Mouse (Mus musculus) embryo, embryonic 11.5 days (tissue): ENCODE measurements at regions not wholly inside any gene's neighbourhood (a gene's known extent, or its start where the extent isn't known, plus 50 kb on each side); places are given as distances from the start of the nearest gene placed in this dataset.

Experiments used
- DNase-seq: peaks from one replicate; pipeline ENCODE4 v3.0.0-alpha.2; 2012; ENCODE audit warnings: low read depth, low spot score

DNA sequence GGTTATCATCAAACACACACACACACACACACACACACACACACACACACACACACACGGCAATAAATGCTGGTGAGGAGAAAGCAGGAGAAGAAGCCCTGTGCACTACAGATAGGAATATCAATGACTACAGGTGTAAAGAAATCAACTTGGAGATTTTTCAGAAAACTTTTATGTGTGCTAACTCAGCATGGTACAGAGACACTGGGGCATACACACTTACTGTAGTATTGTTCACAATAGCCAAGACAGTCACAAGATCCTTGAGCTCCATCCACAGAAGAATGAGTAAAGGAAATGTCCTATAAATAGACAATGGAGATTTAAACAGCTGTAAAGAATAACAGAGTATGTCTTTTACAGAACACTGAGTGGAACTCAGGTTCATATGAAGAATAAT is 182.4 kb downstream of the Tm2d1 start:
- no peak for DNase-seq

DNA sequence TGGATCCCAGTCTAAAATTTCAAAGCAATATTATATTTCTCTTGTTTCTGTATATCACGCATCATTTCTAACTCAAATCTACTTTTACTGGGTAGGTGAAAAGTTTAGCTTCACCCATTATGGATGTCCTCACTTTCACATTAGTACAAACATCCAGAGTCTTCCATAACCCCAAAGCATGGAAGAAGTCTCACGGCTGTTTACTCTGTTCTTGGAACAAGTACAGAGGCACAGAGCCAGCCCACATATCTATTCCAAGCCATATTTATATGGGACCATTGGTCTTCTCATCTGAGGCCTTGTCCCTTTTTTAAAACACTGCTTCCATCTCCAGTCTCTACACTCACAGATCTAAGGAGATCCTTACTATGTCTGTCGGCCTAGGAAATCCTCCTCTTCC is 192.8 kb downstream of the Tm2d1 start:
- no peak for DNase-seq

DNA sequence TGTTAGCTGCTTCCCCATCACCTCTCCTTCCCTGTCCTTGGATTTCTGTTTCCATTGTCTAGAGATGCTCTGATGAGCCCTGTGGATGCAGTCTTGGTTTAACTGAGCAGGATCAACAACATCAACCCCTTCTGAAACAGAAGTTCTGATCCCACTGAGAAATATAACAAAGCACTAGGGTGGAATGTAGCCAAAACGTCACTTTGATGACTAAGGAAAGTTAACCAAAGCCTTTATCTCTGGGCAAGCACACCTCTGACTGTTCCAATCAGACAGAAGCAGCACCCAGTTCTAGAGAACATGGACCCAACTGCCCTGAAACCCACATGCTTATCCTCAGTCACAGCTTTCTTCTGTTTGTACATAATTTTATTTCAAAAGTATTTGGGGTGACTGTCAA is 193.2 kb downstream of the Tm2d1 start:
- DNase-seq, result no peak

DNA sequence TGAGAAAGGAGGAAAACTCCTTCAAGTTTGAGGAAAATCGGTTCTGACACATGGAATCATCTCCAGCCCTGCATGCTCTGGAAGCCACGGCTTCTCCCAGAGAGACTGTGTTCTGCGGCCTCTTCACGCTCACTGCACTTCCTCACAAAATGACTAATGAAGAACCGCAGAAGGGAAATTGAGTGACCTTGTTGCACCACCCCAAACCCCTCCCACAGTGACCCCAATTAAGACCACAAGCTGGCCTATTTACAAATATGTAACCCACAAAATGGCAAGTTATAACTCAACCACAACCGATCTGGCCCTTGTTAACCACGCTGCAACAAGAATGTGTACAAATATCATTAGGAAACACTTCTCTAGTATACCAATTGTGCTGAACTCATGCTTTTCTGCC is 194.2 kb downstream of the Tm2d1 start:
- no peak for DNase-seq

DNA sequence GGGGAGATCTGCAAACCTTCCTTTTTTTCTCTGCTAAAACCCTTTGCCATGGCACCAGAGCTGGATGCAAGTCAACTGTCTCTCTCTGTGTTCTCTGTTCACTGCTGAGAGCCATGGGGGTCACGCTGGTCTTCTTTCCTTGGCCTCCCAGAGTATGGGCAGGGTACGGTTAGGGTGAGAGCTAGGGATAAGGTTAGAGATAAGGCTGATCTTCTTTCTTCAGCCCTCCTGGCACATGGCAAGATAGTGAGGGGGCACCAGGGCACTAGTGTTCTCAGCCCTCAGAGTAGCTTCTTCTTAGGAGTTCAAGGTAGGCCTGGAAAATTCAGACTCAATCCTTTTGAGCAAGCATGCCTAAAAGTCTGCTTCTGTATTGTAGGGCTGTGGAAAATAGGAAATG is 196.1 kb downstream of the Tm2d1 start:
- no peak for DNase-seq

DNA sequence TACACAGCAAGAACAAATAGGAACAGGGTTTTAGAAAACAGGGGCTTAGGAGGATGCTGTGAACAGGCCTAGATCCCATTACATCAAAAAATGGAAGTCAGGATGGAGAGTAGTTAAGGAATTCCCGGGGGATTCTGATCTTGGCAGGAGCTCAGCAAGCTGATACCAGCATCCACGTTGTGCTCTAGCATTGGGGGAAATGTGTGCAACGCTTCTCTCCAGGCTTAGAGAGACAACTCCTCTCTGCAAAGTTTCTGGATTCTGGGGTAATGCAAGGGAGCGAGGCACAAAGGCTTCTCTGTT is 201.1 kb downstream of the Tm2d1 start:
- no peak for DNase-seq

DNA sequence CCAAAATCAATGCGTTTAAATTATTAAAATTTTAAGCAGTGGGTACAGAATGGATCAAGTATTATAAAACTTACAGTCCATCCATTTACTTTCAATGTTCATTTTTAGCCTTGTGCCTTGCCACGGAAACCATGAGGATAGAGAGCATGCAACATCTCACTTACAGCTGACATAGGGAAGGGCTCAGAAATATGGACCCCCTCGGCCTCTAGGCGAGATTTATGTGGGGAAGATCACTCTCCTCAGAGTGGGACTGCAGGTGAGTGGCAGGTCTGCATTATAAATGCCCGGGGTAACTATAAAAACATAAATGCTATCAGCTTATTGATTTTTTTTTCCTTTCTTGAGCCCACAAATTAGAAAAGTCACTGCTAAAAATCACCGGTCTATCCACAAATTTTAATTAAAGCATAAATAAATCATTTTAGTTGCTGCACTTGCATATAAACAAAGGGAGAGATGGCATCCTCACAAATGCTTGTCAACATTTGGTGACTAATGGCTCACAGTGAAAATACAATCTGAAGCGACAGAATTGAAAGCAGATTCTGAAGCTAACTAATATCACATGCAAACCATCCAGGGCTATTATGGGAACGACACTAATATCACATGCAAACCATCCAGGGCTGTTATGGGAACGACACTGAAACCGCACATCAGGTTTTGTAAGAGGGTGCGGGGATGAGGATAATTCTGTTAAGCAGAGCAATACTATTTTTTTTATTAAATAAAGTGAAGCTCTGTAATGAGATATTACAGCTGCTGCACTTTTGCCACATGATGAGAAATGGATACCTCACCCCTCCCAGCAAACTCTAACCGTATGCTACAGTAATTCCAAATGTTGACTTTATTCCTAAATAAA is 201.7 kb downstream of the Tm2d1 start:
- DNase-seq, result no peak

DNA sequence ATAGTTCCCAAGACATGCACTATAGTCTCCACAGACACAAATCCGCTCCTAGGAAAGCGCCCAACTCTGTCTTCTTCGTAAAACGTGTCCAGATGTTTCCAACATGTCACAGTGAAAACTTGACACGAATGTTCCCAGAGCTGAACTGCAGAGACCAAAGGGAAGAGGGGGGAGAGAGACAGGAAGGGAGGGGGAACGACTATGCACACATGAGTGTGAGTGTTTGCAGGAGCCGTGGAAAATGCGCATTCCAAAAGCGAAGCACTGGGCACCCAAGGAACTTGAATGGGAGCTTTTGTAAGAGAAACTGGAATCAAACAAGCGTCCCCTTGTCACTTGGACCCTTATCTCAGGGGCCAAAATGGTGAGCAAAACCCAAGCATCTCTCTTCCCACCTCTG is 202.8 kb downstream of the Tm2d1 start:
- DNase-seq, result no peak
